Mouse (Mus musculus) myocyte (in vitro differentiated cells): Measurements from ENCODE around the gene Slc35e2.

Experiments
- E2F4 ChIP-seq: IDR thresholded peaks from one replicate; pipeline ENCODE4 v1.6.1; 2011; ENCODE audit warnings: mild to moderate bottlenecking, control low read depth, moderate library complexity; ENCODE audit not compliant: insufficient read depth
- MYOG ChIP-seq, 3 experiments: IDR thresholded peaks; one replicate each; pipeline ENCODE4 v1.6.1; 2011; ENCODE audit warnings: control low read depth in 2 of 3, low read depth in 2 of 3, mild to moderate bottlenecking in 2 of 3; ENCODE audit not compliant: insufficient read length in 2 of 3, control insufficient read depth in 1 of 3, insufficient read depth in 1 of 3
- POLR2A ChIP-seq: IDR thresholded peaks from one replicate; pipeline ENCODE4 v1.6.1; 2011; ENCODE audit warnings: low read depth, mild to moderate bottlenecking, control low read depth, moderate library complexity; ENCODE audit not compliant: insufficient read length
- TCF12 ChIP-seq: IDR thresholded peaks from one replicate; pipeline ENCODE4 v1.6.1; 2011; ENCODE audit warnings: mild to moderate bottlenecking, control low read depth; ENCODE audit not compliant: poor library complexity, insufficient read depth, severe bottlenecking
- TCF3 ChIP-seq: IDR thresholded peaks from one replicate; pipeline ENCODE4 v1.6.1; 2011; ENCODE audit warnings: low read depth, control low read depth; ENCODE audit not compliant: insufficient read length
- USF1 ChIP-seq: IDR thresholded peaks from one replicate; pipeline ENCODE4 v1.6.1; 2011; ENCODE audit warnings: low read depth, mild to moderate bottlenecking, control low read depth, moderate library complexity

DNA sequence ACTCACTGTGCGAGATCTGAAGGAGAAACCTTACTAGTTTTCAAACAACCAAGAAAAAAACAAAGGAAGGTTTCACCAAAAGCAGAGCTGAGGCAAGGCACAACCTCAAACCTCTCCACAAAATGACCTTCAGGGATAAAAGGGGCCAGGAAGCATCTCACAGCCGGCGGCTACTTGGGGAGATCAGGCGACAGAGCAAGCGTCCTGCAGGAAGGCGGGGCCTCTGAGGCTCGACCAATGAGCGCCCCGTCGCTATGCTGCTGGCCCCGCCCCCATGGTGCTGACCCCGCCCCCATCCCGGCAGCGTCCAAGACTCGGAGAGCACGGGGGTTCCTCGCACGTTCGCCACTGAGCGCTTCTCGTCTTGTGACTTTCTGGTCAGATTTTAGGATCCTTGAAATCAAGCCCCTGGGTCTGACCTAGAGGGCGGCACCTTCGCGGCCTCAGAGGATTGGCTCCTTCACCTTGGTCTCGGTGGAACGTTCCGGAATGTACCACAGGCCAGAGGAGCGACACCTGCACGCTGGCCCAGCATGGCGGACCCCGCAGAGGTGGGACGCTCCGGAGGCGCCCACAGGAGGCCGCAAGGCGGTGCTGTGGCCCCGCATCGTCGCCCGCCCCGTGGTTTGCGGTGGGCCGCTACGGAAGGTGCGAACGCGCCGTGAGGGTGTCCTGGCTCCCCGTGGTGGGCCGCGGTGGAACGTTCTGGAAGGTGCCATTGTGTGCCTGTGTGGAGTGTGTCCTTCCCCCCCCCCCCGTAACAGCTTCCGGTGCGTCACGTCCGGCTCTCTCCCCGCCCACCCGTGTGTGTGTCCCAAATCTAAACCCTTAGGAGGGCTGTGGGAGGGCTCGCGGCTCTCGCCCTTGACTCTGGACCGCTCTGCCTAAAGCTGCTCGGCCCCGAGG, at the start of gene Slc35e2:
- TF ChIP-seq TCF12 (no peak), E2F4 (peak; percentile 8), POLR2A (peak; percentile 86), USF1 (no peak), TCF3 (no peak), MYOG (IDR thresholded peaks at IDR 0.05; ENCODE audit: control insufficient read depth in 1 of 3, insufficient read depth in 1 of 3, insufficient read length in 2 of 3, low read depth in 2 of 3) (peak in 1 of 3 experiments; percentile 17)
